Mouse (Mus musculus): ENCODE measurements around the gene Zc3h14. TPM values are rescaled to one million over a fixed set of nuclear protein-coding genes. Genes with fewer than 3 reads are reported as not detected.

The Zc3h14 gene
- polyA plus RNA-seq, 1 experiment from 2014 or later = 179 TPM

GRCm38 (mm10) chr12:98802245-98802644 lies 55.5 kb downstream of the Zc3h14 start:
- no peaks in the 10 kb centered on the region for H3K9me3 ChIP-seq (ENCODE audit: control insufficient read depth, low read length)
- no peak overlapping the region for H3K4me2 ChIP-seq (ENCODE audit: low read depth, low read length, severe bottlenecking)
- no peaks in the 10 kb centered on the region for H3K4me1 ChIP-seq (replicated peaks; ENCODE audit: control insufficient read depth, insufficient read depth, low read length)
- no peak overlapping the region for H3K9ac ChIP-seq (ENCODE audit: low read length)
- no peaks in the 10 kb centered on the region for H3K27me3 ChIP-seq (ENCODE audit: control insufficient read depth, insufficient read depth, low read length)
- DNase-seq (ENCODE audit: low spot score) (no peak), ATAC-seq (replicated peaks; ENCODE audit: low FRiP score) (no peak)
- H3K36me3 ChIP-seq (ENCODE audit: control insufficient read depth, insufficient read depth, low read length) = no peaks in the 10 kb centered on the region
- H3K4me3 ChIP-seq (ENCODE audit: low read depth, low read length) = no peak overlapping the region
- no peak overlapping the region for H3K27ac ChIP-seq (ENCODE audit: low read depth, low read length)
- WGBS = 84% methylated on average over 3 of the region's 3 CpGs

GRCm38 (mm10) chr12:98804078-98804748 lies 57.4 kb downstream of the Zc3h14 start:
- H3K4me2 ChIP-seq (ENCODE audit: low read depth, low read length, severe bottlenecking) = no peak overlapping the region
- no peaks in the 10 kb centered on the region for H3K36me3 ChIP-seq (ENCODE audit: control insufficient read depth, insufficient read depth, low read length)

DNA sequence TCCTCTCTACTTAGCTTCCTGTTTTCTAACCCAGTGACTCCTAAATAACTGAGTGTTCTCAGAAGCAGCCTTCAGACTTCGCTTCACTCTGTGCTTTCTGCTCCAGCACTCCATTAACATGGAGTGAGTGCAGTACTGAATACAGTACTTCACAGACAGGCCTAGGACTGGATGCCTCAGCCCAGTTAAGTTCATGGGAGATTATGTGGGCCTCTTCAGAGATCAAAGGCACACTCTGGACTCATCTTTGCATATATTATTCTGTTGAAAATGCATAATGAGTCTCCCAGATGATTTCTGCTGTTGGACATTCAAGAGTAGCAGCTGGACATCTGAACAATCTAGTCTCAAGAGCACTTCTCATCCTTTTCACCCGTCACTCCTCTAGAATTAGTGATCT lies 74.0 kb downstream of the Zc3h14 start:
- no peaks in the 10 kb centered on the region for H3K27me3 ChIP-seq (ENCODE audit: control insufficient read depth, insufficient read depth, low read length)
- DNase-seq (ENCODE audit: low spot score) (no peak), ATAC-seq (replicated peaks; ENCODE audit: low FRiP score) (peak; percentile 81)
- H3K36me3 ChIP-seq (ENCODE audit: control insufficient read depth, insufficient read depth, low read length) = no peaks in the 10 kb centered on the region; the same call in 1 of the 2 replicates
- H3K4me1 ChIP-seq (replicated peaks; ENCODE audit: control insufficient read depth, insufficient read depth, low read length) = no peaks in the 10 kb centered on the region
- no peak overlapping the region for H3K9ac ChIP-seq (ENCODE audit: low read length)
- H3K27ac ChIP-seq (ENCODE audit: low read depth, low read length) = no peak overlapping the region
- H3K4me3 ChIP-seq (ENCODE audit: low read depth, low read length) = no peak overlapping the region
- 78% methylated on average over 2 of the region's 2 CpGs for WGBS
- no peak overlapping the region for H3K4me2 ChIP-seq (ENCODE audit: low read depth, low read length, severe bottlenecking)
- H3K9me3 ChIP-seq (ENCODE audit: control insufficient read depth, low read length) = no peaks in the 10 kb centered on the region

More at GRCm38 (mm10) chr12:98804078-98804748, 57.4 kb downstream of the Zc3h14 start:
- no peaks in the 10 kb centered on the region for H3K4me1 ChIP-seq (replicated peaks; ENCODE audit: control insufficient read depth, insufficient read depth, low read length)
- DNase-seq (ENCODE audit: low spot score) = no peak
- no peaks in the 10 kb centered on the region for H3K9me3 ChIP-seq (ENCODE audit: control insufficient read depth, low read length)
- 72% methylated on average over 3 of the region's 3 CpGs for WGBS
- H3K9ac ChIP-seq (ENCODE audit: low read length) = no peak overlapping the region
- ATAC-seq (replicated peaks; ENCODE audit: low FRiP score) = no peak
- no peak overlapping the region for H3K27ac ChIP-seq (ENCODE audit: low read depth, low read length)
- no peak overlapping the region for H3K4me3 ChIP-seq (ENCODE audit: low read depth, low read length)
- no peaks in the 10 kb centered on the region for H3K27me3 ChIP-seq (ENCODE audit: control insufficient read depth, insufficient read depth, low read length)

DNA sequence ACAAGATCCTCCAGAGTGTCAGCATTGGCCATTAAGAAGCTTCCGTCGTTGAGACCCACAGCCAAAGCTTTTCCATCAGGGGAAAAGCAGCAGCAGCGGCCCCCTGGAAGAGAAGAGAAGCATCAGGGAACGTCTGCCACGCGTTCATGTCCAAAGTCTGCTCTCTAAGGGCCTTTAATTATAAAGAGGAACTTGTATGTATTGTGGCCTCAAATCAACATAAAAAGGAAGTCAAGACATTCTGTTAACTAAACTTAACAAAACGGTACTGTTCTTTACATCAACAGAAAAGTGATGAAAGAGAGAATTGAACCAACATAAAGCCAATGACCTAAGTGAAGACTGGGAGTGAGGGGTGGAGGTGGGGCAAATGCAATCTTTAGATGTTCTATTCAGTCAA lies 84.4 kb downstream of the Zc3h14 start:
- ATAC-seq (replicated peaks; ENCODE audit: low FRiP score) (no peak), DNase-seq (ENCODE audit: low spot score) (no peak)
- 90% methylated on average over 7 of the region's 7 CpGs for WGBS
- Histone ChIP-seq H3K4me2 (ENCODE audit: low read depth, low read length, severe bottlenecking) (no peak overlapping the region), H3K36me3 (ENCODE audit: control insufficient read depth, insufficient read depth, low read length) (peaks cover 3% of the 10 kb centered on the region; the same call in 1 of the 2 replicates), H3K27me3 (ENCODE audit: control insufficient read depth, insufficient read depth, low read length) (no peaks in the 10 kb centered on the region), H3K4me1 (replicated peaks; ENCODE audit: control insufficient read depth, insufficient read depth, low read length) (no peaks in the 10 kb centered on the region), H3K9me3 (ENCODE audit: control insufficient read depth, low read length) (no peaks in the 10 kb centered on the region), H3K9ac (ENCODE audit: low read length) (no peak overlapping the region), H3K27ac (ENCODE audit: low read depth, low read length) (no peak overlapping the region), H3K4me3 (ENCODE audit: low read depth, low read length) (no peak overlapping the region)

DNA sequence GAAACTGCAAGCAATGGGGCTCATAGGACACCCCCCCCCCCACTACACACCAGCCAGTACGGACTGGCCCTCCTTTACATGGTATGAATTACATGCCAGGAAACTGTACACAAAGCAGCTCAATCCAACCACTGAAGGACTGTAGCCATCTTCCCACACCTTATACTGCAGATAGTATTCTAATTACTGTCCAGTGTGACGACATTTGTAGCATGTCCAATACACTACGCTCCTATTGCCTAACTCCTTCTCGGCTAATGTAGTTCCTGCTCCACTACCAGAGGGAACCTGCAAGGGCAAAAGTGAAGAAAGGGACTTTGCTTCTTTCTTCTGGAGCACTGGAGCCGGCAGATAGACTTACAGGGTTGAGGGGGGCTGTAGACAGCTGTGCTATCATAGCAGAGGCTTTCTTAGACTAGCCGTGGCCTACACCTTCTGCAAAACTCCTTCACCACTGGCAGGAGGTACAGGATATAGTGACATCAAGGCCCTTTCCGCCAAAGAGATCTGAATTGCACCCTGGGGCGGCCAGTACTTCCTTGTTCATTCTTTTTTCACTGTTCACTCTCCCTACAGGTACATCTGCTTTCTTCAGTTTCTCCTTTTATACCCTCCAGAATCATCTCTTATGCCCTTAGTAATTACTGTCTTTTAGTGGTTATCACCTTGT lies 86.3 kb downstream of the Zc3h14 start:
- Histone ChIP-seq H3K36me3 (ENCODE audit: control insufficient read depth, insufficient read depth, low read length) (peaks cover 3% of the 10 kb centered on the region; the same call in 1 of the 2 replicates), H3K27ac (ENCODE audit: low read depth, low read length) (no peak overlapping the region), H3K27me3 (ENCODE audit: control insufficient read depth, insufficient read depth, low read length) (no peaks in the 10 kb centered on the region), H3K4me1 (replicated peaks; ENCODE audit: control insufficient read depth, insufficient read depth, low read length) (no peaks in the 10 kb centered on the region), H3K9me3 (ENCODE audit: control insufficient read depth, low read length) (no peaks in the 10 kb centered on the region), H3K9ac (ENCODE audit: low read length) (no peak overlapping the region), H3K4me3 (ENCODE audit: low read depth, low read length) (no peak overlapping the region), H3K4me2 (ENCODE audit: low read depth, low read length, severe bottlenecking) (no peak overlapping the region)
- DNase-seq (ENCODE audit: low spot score) = no peak
- ATAC-seq (replicated peaks; ENCODE audit: low FRiP score) = no peak
- WGBS = 92% methylated on average over 8 of the region's 8 CpGs

- Histone ChIP-seq H3K4me3 (ENCODE audit: low read depth, low read length) (no peak overlapping the region), H3K36me3 (ENCODE audit: control insufficient read depth, insufficient read depth, low read length) (peaks cover 3% of the 10 kb centered on the region; the same call in 1 of the 2 replicates), H3K4me2 (ENCODE audit: low read depth, low read length, severe bottlenecking) (no peak overlapping the region), H3K9me3 (ENCODE audit: control insufficient read depth, low read length) (no peaks in the 10 kb centered on the region), H3K9ac (ENCODE audit: low read length) (no peak overlapping the region), H3K27me3 (ENCODE audit: control insufficient read depth, insufficient read depth, low read length) (no peaks in the 10 kb centered on the region), H3K4me1 (replicated peaks; ENCODE audit: control insufficient read depth, insufficient read depth, low read length) (no peaks in the 10 kb centered on the region), H3K27ac (ENCODE audit: low read depth, low read length) (no peak overlapping the region)
- no peak for ATAC-seq (replicated peaks; ENCODE audit: low FRiP score)
- DNase-seq (ENCODE audit: low spot score) = no peak
- 94% methylated on average over 1 of the region's 1 CpGs for WGBS
Measured at GRCm38 (mm10) chr12:98833901-98834300, 87.1 kb downstream of the Zc3h14 start.

- WGBS = 87% methylated on average over 2 of the region's 2 CpGs
- H3K36me3 ChIP-seq (ENCODE audit: control insufficient read depth, insufficient read depth, low read length) = peaks cover 3% of the 10 kb centered on the region; the same call in 1 of the 2 replicates
Measured at GRCm38 (mm10) chr12:98834879-98835278, 88.1 kb downstream of the Zc3h14 start.

DNA sequence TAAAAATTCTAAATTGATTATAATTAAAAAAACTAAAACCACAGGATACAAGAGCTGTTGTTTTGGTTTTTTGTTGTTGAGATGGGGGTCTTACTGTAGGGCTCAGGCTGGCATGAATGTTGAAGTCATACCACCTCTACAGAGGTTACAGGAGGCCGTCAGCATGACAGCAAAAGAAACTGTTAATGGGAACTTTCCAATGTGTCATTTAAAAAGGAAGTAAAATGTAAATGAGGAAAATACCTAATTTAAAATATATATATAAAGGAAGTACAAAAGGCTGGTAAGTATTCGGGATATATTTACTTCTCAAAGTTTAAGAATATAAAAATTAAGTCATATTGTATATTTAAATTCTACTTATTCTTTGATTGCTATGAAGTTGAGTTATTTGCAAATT lies 88.7 kb downstream of the Zc3h14 start:
- no peak overlapping the region for H3K4me2 ChIP-seq (ENCODE audit: low read depth, low read length, severe bottlenecking)
- no peaks in the 10 kb centered on the region for H3K9me3 ChIP-seq (ENCODE audit: control insufficient read depth, low read length)
- 89% methylated on average over 2 of the region's 2 CpGs for WGBS
- no peaks in the 10 kb centered on the region for H3K4me1 ChIP-seq (replicated peaks; ENCODE audit: control insufficient read depth, insufficient read depth, low read length)
- H3K27me3 ChIP-seq (ENCODE audit: control insufficient read depth, insufficient read depth, low read length) = no peaks in the 10 kb centered on the region
- DNase-seq (ENCODE audit: low spot score) = no peak
- H3K27ac ChIP-seq (ENCODE audit: low read depth, low read length) = no peak overlapping the region
- ATAC-seq (replicated peaks; ENCODE audit: low FRiP score) = no peak
- H3K4me3 ChIP-seq (ENCODE audit: low read depth, low read length) = no peak overlapping the region
- H3K9ac ChIP-seq (ENCODE audit: low read length) = no peak overlapping the region
- H3K36me3 ChIP-seq (ENCODE audit: control insufficient read depth, insufficient read depth, low read length) = peaks cover 3% of the 10 kb centered on the region; the same call in 1 of the 2 replicates

More at GRCm38 (mm10) chr12:98834879-98835278, 88.1 kb downstream of the Zc3h14 start:
- H3K9ac ChIP-seq (ENCODE audit: low read length) = no peak overlapping the region
- no peak overlapping the region for H3K4me3 ChIP-seq (ENCODE audit: low read depth, low read length)
- ATAC-seq (replicated peaks; ENCODE audit: low FRiP score) = no peak
- no peaks in the 10 kb centered on the region for H3K4me1 ChIP-seq (replicated peaks; ENCODE audit: control insufficient read depth, insufficient read depth, low read length)
- no peak overlapping the region for H3K4me2 ChIP-seq (ENCODE audit: low read depth, low read length, severe bottlenecking)
- no peak for DNase-seq (ENCODE audit: low spot score)
- H3K27me3 ChIP-seq (ENCODE audit: control insufficient read depth, insufficient read depth, low read length) = no peaks in the 10 kb centered on the region
- H3K27ac ChIP-seq (ENCODE audit: low read depth, low read length) = no peak overlapping the region
- no peaks in the 10 kb centered on the region for H3K9me3 ChIP-seq (ENCODE audit: control insufficient read depth, low read length)

Data from forebrain, embryonic 11.5 days (tissue).